In genomic region chr4:22392777-22393473, GRCm38 (mm10) we compare ENCODE assay signal across 14 mouse cellular contexts. TPM values are rescaled to one million over a fixed set of nuclear protein-coding genes. Genes with fewer than 3 reads are reported as not detected.
A peak's percentile ranks its signal among the peaks of the same experiment; 100 is the strongest.
DNase-seq lines count a peak whose midpoint lies in the region; ATAC-seq lines count a peak whose summit lies in the region.
"Had no signal": no experiment of that assay in that cellular context is flagged by ENCODE, and none has a peak within 500 bp of the region (broad histone marks: within the 10 kb centered on the region; RNA-seq: fewer than 3 reads in every experiment).

No protein-coding gene starts in this region.

- WGBS in embryonic facial prominence, embryonic 11.5 days = 77% methylated on average over 13 of the region's 13 CpGs
- 80% methylated on average over 13 of the region's 13 CpGs for WGBS in embryonic facial prominence, embryonic 10.5 days
- WGBS in hindbrain, embryonic 12.5 days = 61% methylated on average over 13 of the region's 13 CpGs
- WGBS in heart, embryonic 10.5 days = 76% methylated on average over 13 of the region's 13 CpGs

- H3K36me3 ChIP-seq in embryonic facial prominence, embryonic 11.5 days (replicated peaks; ENCODE audit: control insufficient read depth, insufficient read depth, low read depth, low read length) = no peaks in the 10 kb centered on the region
- no peaks in the 10 kb centered on the region; the same call in 1 of the 2 replicates for H3K36me3 ChIP-seq in embryonic facial prominence, embryonic 10.5 days (replicated peaks)
- 0 out of 2 replicates have a peak, but pooled peaks cover 2% of the 10 kb centered on the region for H3K36me3 ChIP-seq in hindbrain, embryonic 12.5 days
- H3K36me3 ChIP-seq in heart, embryonic 10.5 days = peaks cover 9% of the 10 kb centered on the region; the same call in 1 of the 2 replicates
- H3K36me3 ChIP-seq: limb, embryonic 12.5 days; stomach, embryonic 15.5 days had no signal

- H3K9ac ChIP-seq in embryonic facial prominence, embryonic 11.5 days (replicated peaks; ENCODE audit: low read length) = no peak overlapping the region
- no peak overlapping the region for H3K9ac ChIP-seq in hindbrain, embryonic 12.5 days
- H3K9ac ChIP-seq: heart, embryonic 12.5 days; limb, embryonic 12.5 days; stomach, embryonic 15.5 days had no signal

- no peak overlapping the region for H3K27ac ChIP-seq in embryonic facial prominence, embryonic 11.5 days (replicated peaks; ENCODE audit: low read depth, low read length)
- H3K27ac ChIP-seq in embryonic facial prominence, embryonic 10.5 days (replicated peaks) = no peak overlapping the region
- no peak overlapping the region for H3K27ac ChIP-seq in hindbrain, embryonic 12.5 days
- H3K27ac ChIP-seq in heart, embryonic 10.5 days = no peak overlapping the region
- H3K27ac ChIP-seq: limb, embryonic 12.5 days; stomach, embryonic 15.5 days had no signal

- ATAC-seq in embryonic facial prominence, embryonic 11.5 days (replicated peaks; ENCODE audit: insufficient number of reproducible peaks, low FRiP score, low TSS enrichment, low read depth) = no peak
- ATAC-seq in hindbrain, embryonic 12.5 days (ENCODE audit: low FRiP score) = peak; percentile 70; the same call in 1 of the 2 replicates
- ATAC-seq in neutrophil, adult 5-6 weeks (ENCODE audit: extremely low read depth, insufficient number of reproducible peaks, low FRiP score, poor library complexity, severe bottlenecking) = 0 out of 2 replicates have a peak, but pooled peaks have one; percentile 26
- ATAC-seq: inflammation-experienced regulatory T-cells, adult 6 months had no signal

- H3K4me3 ChIP-seq in embryonic facial prominence, embryonic 11.5 days (ENCODE audit: low read depth, low read length) = no peak overlapping the region
- H3K4me3 ChIP-seq in embryonic facial prominence, embryonic 10.5 days = no peak overlapping the region
- H3K4me3 ChIP-seq in hindbrain, embryonic 12.5 days = no peak overlapping the region
- H3K4me3 ChIP-seq in heart, embryonic 10.5 days = no peak overlapping the region
- H3K4me3 ChIP-seq: heart, embryonic 12.5 days; limb, embryonic 12.5 days; stomach, embryonic 15.5 days had no signal

- no peaks in the 10 kb centered on the region for H3K4me1 ChIP-seq in embryonic facial prominence, embryonic 11.5 days (ENCODE audit: control insufficient read depth, insufficient read depth, low read length)
- peaks cover 13% of the 10 kb centered on the region for H3K4me1 ChIP-seq in embryonic facial prominence, embryonic 10.5 days
- H3K4me1 ChIP-seq in hindbrain, embryonic 12.5 days = peaks cover 4% of the 10 kb centered on the region; the same call in 1 of the 2 replicates
- H3K4me1 ChIP-seq in heart, embryonic 10.5 days = no peaks in the 10 kb centered on the region
- H3K4me1 ChIP-seq: stomach, embryonic 15.5 days had no signal

- no peaks in the 10 kb centered on the region for H3K9me3 ChIP-seq in embryonic facial prominence, embryonic 11.5 days (replicated peaks; ENCODE audit: control insufficient read depth, low read length)
- no peaks in the 10 kb centered on the region for H3K9me3 ChIP-seq in embryonic facial prominence, embryonic 10.5 days
- no peaks in the 10 kb centered on the region for H3K9me3 ChIP-seq in hindbrain, embryonic 12.5 days (replicated peaks)
- no peaks in the 10 kb centered on the region for H3K9me3 ChIP-seq in heart, embryonic 10.5 days
- H3K9me3 ChIP-seq: heart, embryonic 12.5 days; limb, embryonic 12.5 days; stomach, embryonic 15.5 days had no signal

- DNase-seq in embryonic facial prominence, embryonic 11.5 days (ENCODE audit: low spot score) = peak; percentile 6
- no peak for DNase-seq in embryonic facial prominence, embryonic 10.5 days (ENCODE audit: low spot score)
- peak; percentile 33 to 43 for DNase-seq in right cerebral cortex, postnatal 10 days (ENCODE audit: low spot score in 2 of 2)
- no peak for DNase-seq in right cerebral cortex, postnatal 14 days
- DNase-seq in retina, embryonic 14.5 days (ENCODE audit: low spot score) = no peak
- no peak for DNase-seq in heart, embryonic 10.5 days (ENCODE audit: low spot score)
- DNase-seq: embryo, embryonic 11 days; lung, adult 2 months had no signal

- no peak overlapping the region for H3K4me2 ChIP-seq in embryonic facial prominence, embryonic 11.5 days (ENCODE audit: low read depth, low read length)
- H3K4me2 ChIP-seq in hindbrain, embryonic 12.5 days (replicated peaks) = no peak overlapping the region
- H3K4me2 ChIP-seq: heart, embryonic 12.5 days; limb, embryonic 12.5 days; stomach, embryonic 15.5 days had no signal

- no peaks in the 10 kb centered on the region for H3K27me3 ChIP-seq in embryonic facial prominence, embryonic 11.5 days (ENCODE audit: control insufficient read depth, insufficient read depth, low read length)
- no peaks in the 10 kb centered on the region for H3K27me3 ChIP-seq in embryonic facial prominence, embryonic 10.5 days (replicated peaks; ENCODE audit: low read depth, poor library complexity, severe bottlenecking)
- no peaks in the 10 kb centered on the region for H3K27me3 ChIP-seq in hindbrain, embryonic 12.5 days
- no peaks in the 10 kb centered on the region for H3K27me3 ChIP-seq in heart, embryonic 10.5 days (ENCODE audit: insufficient read depth, poor library complexity, severe bottlenecking)
- H3K27me3 ChIP-seq: heart, embryonic 12.5 days; limb, embryonic 12.5 days; stomach, embryonic 15.5 days had no signal

RNA-seq across cellular contexts. Expression of gene Fbxl4, which starts 35.6 kb away (rescaled TPM):
- polyA plus RNA-seq in embryonic facial prominence, embryonic 11.5 days (2014; fragmentation: Nextera tagmentation; extraction: Ambion mirVana) = 7.1 and 9.0 TPM in 2 replicates
- polyA plus RNA-seq in embryonic facial prominence, embryonic 10.5 days (2016; fragmentation: Nextera tagmentation; extraction: Ambion mirVana) = 6.5 and 8.2 TPM in 2 replicates
- 10.1 and 10.3 TPM in 2 replicates for polyA plus RNA-seq in hindbrain, embryonic 12.5 days (2016; fragmentation: Nextera tagmentation; extraction: Ambion mirVana)
- total RNA-seq in neutrophil, adult 5-6 weeks (2017) = 10.7 and 11.9 TPM in 2 replicates
- 9.2 and 12.5 TPM in 2 replicates for polyA plus RNA-seq in heart, embryonic 10.5 days (2016; fragmentation: Nextera tagmentation; extraction: Ambion mirVana)

Comparison
In these comparisons a context has a peak if more than half of its experiments do, and no peak if none do; other contexts are left out.
1. DNase-seq: peak in embryonic facial prominence, embryonic 11.5 days (single experiment) and right cerebral cortex, postnatal 10 days (2 of 2); none in embryonic facial prominence, embryonic 10.5 days (single experiment), right cerebral cortex, postnatal 14 days (single experiment), retina, embryonic 14.5 days (single experiment) and heart, embryonic 10.5 days (single experiment).